Mouse (Mus musculus) CH12.LX (cell line): ENCODE measurements at regions not wholly inside any gene's neighbourhood (a gene's known extent, or its start where the extent isn't known, plus 50 kb on each side); places are given as distances from the start of the nearest gene placed in this dataset.

Experiments
- DNase-seq: peaks from one replicate; pipeline ENCODE4 v3.0.0-alpha.2; 2013; ENCODE audit errors: extremely low read depth
- H3K27ac ChIP-seq: 2 replicates; pipeline ENCODE4 v1.5.1; 2012; ENCODE audit warnings: low read depth, mild to moderate bottlenecking, control low read depth, moderate library complexity; ENCODE audit not compliant: insufficient read depth
- H3K27me3 ChIP-seq: replicated peaks from 2 replicates; pipeline ENCODE3; 2012; ENCODE audit warnings: inconsistent platforms
- H3K36me3 ChIP-seq, 2 experiments: replicated peaks in 1 of 2; 2 replicates each; pipeline versions ENCODE3 to v1.6.1; 2012; ENCODE audit warnings: inconsistent platforms in 1 of 2, low read length in 1 of 2, mild to moderate bottlenecking in 1 of 2, mixed read lengths in 1 of 2, moderate library complexity in 1 of 2; ENCODE audit not compliant: control insufficient read depth in 1 of 2, insufficient read depth in 1 of 2
- H3K4me1 ChIP-seq, 2 experiments: 2 replicates each; pipeline ENCODE4 v1.6.1; 2012; ENCODE audit warnings: inconsistent platforms in 1 of 2, moderate library complexity in 1 of 2; ENCODE audit not compliant: insufficient read depth in 2 of 2, control insufficient read depth in 1 of 2
- H3K4me2 ChIP-seq: 2 replicates; pipeline ENCODE4 v1.6.1; 2012; ENCODE audit warnings: low read depth, mild to moderate bottlenecking, control low read depth; ENCODE audit not compliant: poor library complexity, insufficient read depth, severe bottlenecking
- H3K4me3 ChIP-seq, 3 experiments: fragments of 150-350 bp in 1 of 3; sonication (generic) in 1 of 3; replicated peaks in 1 of 3; 2 replicates each; pipeline versions ENCODE3 to v1.5.1; 2011 to 2012; ENCODE audit warnings: low read depth in 2 of 3, low read length in 2 of 3, mild to moderate bottlenecking in 2 of 3, moderate library complexity in 2 of 3, control low read depth in 1 of 3, improper control_type of control experiment in 1 of 3, inconsistent platforms in 1 of 3, mixed read lengths in 1 of 3; ENCODE audit not compliant: poor library complexity in 1 of 3
- H3K79me2 ChIP-seq: replicated peaks from 2 replicates; pipeline ENCODE4 v1.6.1; 2012; ENCODE audit warnings: mild to moderate bottlenecking, moderate library complexity; ENCODE audit not compliant: control insufficient read depth, poor library complexity, insufficient read depth, severe bottlenecking; ENCODE audit errors: extremely low read depth
- H3K9ac ChIP-seq: 2 replicates; pipeline ENCODE4 v1.6.1; 2012; ENCODE audit warnings: low read depth, mild to moderate bottlenecking, control low read depth, moderate library complexity; ENCODE audit not compliant: insufficient read depth
- H3K9me3 ChIP-seq: replicated peaks from 2 replicates; pipeline ENCODE3; 2012; ENCODE audit warnings: low read length, inconsistent platforms, mixed read lengths
- CHD1 ChIP-seq: IDR thresholded peaks from 2 replicates; pipeline ENCODE4 v1.6.1; 2012; ENCODE audit warnings: low read depth, low read length, improper control_type of control experiment, inconsistent platforms
- CHD2 ChIP-seq: IDR thresholded peaks from 2 replicates; pipeline ENCODE4 v1.6.1; 2011; ENCODE audit warnings: low read length, improper control_type of control experiment
- CTCF ChIP-seq, 2 experiments: IDR thresholded peaks in 1 of 2; conservative IDR thresholded peaks in 1 of 2; 2 replicates each; pipeline ENCODE4 v1.5.1; 2011 to 2012; ENCODE audit warnings: low read depth in 2 of 2, low read length in 2 of 2, improper control_type of control experiment in 1 of 2, inconsistent platforms in 1 of 2, mild to moderate bottlenecking in 1 of 2, moderate library complexity in 1 of 2
- E2F4 ChIP-seq: IDR thresholded peaks from 2 replicates; pipeline ENCODE4 v1.6.1; 2011; ENCODE audit warnings: low read depth, low read length, improper control_type of control experiment; ENCODE audit not compliant: insufficient replicate concordance
- ELF1 ChIP-seq: IDR thresholded peaks from 2 replicates; pipeline ENCODE4 v1.6.1; 2014; ENCODE audit warnings: low read depth, mild to moderate bottlenecking, inconsistent platforms, low read length, improper control_type of control experiment
- HCFC1 ChIP-seq: IDR thresholded peaks from 2 replicates; pipeline ENCODE4 v1.6.1; 2012; ENCODE audit warnings: low read depth, mild to moderate bottlenecking, inconsistent platforms, low read length, improper control_type of control experiment
- IRF4 ChIP-seq: IDR thresholded peaks from 2 replicates; pipeline ENCODE4 v1.6.1; 2014; ENCODE audit warnings: low read depth, mild to moderate bottlenecking, inconsistent platforms, low read length, improper control_type of control experiment
- JUND ChIP-seq: conservative IDR thresholded peaks from 2 replicates; pipeline ENCODE4 v1.6.1; 2011; ENCODE audit warnings: low read depth, low read length, improper control_type of control experiment
- MAFK ChIP-seq: IDR thresholded peaks from 2 replicates; pipeline ENCODE4 v1.6.1; 2011; ENCODE audit warnings: low read length, improper control_type of control experiment; ENCODE audit not compliant: insufficient replicate concordance
- MAX ChIP-seq: IDR thresholded peaks from 2 replicates; pipeline ENCODE4 v1.6.1; 2011; ENCODE audit warnings: low read length, improper control_type of control experiment
- MAZ ChIP-seq: IDR thresholded peaks from 2 replicates; pipeline ENCODE4 v1.6.1; 2012; ENCODE audit warnings: low read depth, mild to moderate bottlenecking, inconsistent platforms, low read length, improper control_type of control experiment, moderate library complexity
- MXI1 ChIP-seq: IDR thresholded peaks from 2 replicates; pipeline ENCODE4 v1.6.1; 2011; ENCODE audit warnings: mild to moderate bottlenecking, low read depth, low read length, improper control_type of control experiment
- MYC ChIP-seq: IDR thresholded peaks from 2 replicates; pipeline ENCODE4 v1.6.1; 2011; ENCODE audit warnings: low read depth, mild to moderate bottlenecking, improper control_type of control experiment, low read length
- NELFE ChIP-seq: IDR thresholded peaks from 2 replicates; pipeline ENCODE4 v1.6.1; 2011; ENCODE audit warnings: low read depth, low read length, improper control_type of control experiment
- NRF1 ChIP-seq: IDR thresholded peaks from 2 replicates; pipeline ENCODE4 v1.6.1; 2014; ENCODE audit warnings: low read depth, mild to moderate bottlenecking, inconsistent platforms, low read length, improper control_type of control experiment, moderate library complexity
- PAX5 ChIP-seq: IDR thresholded peaks from 2 replicates; pipeline ENCODE4 v1.6.1; 2012; ENCODE audit warnings: low read length, inconsistent platforms, mixed read lengths
- POLR2AphosphoS2 ChIP-seq: IDR thresholded peaks from 2 replicates; pipeline ENCODE4 v1.6.1; 2011; ENCODE audit warnings: low read depth, low read length, improper control_type of control experiment
- RAD21 ChIP-seq: IDR thresholded peaks from 2 replicates; pipeline ENCODE4 v1.6.1; 2011; ENCODE audit warnings: low read depth, mild to moderate bottlenecking, low read length, improper control_type of control experiment, moderate library complexity
- RCOR1 ChIP-seq: conservative IDR thresholded peaks from 2 replicates; pipeline ENCODE4 v1.6.1; 2012; ENCODE audit warnings: low read depth, mild to moderate bottlenecking, inconsistent platforms, low read length, improper control_type of control experiment
- SIN3A ChIP-seq: IDR thresholded peaks from 2 replicates; pipeline ENCODE4 v1.6.1; 2012; ENCODE audit warnings: low read length, improper control_type of control experiment, inconsistent platforms
- SMC3 ChIP-seq: IDR thresholded peaks from 2 replicates; pipeline ENCODE4 v1.6.1; 2011; ENCODE audit warnings: low read depth, low read length, improper control_type of control experiment
- TBP ChIP-seq: conservative IDR thresholded peaks from 2 replicates; pipeline ENCODE4 v1.6.1; 2011; ENCODE audit warnings: low read depth, low read length, improper control_type of control experiment
- TCF12 ChIP-seq: IDR thresholded peaks from 2 replicates; pipeline ENCODE4 v1.6.1; 2014; ENCODE audit warnings: low read depth, mild to moderate bottlenecking, inconsistent platforms, low read length, improper control_type of control experiment
- UBTF ChIP-seq: IDR thresholded peaks from 2 replicates; pipeline ENCODE4 v1.6.1; 2012; ENCODE audit warnings: low read depth, mild to moderate bottlenecking, inconsistent platforms, low read length, improper control_type of control experiment, moderate library complexity
- USF1 ChIP-seq: IDR thresholded peaks from 2 replicates; pipeline ENCODE4 v1.6.1; 2014; ENCODE audit warnings: low read depth, mild to moderate bottlenecking, inconsistent platforms, low read length, improper control_type of control experiment
- USF2 ChIP-seq: conservative IDR thresholded peaks from 2 replicates; pipeline ENCODE4 v1.6.1; 2011; ENCODE audit warnings: low read depth, low read length, improper control_type of control experiment
- ZKSCAN1 ChIP-seq: IDR thresholded peaks from 2 replicates; pipeline ENCODE4 v1.6.1; 2012; ENCODE audit warnings: low read depth, inconsistent platforms, low read length, improper control_type of control experiment, borderline replicate concordance
- ZMIZ1 ChIP-seq: IDR thresholded peaks from 2 replicates; pipeline ENCODE4 v1.6.1; 2012; ENCODE audit warnings: low read depth, mild to moderate bottlenecking, inconsistent platforms, low read length, improper control_type of control experiment
- dilution Hi-C: fragments of 300-500 bp; cut with MboI; formaldehyde crosslinking; loops from 2 replicates; pipeline ENCODE4 v1.14.3; 2020; ENCODE audit warnings: low sequenced_read_pairs; ENCODE audit not compliant: extremely low pct_unique_long_range_greater_than_20kb, extremely low pct_ligation_motif_present
- in situ Hi-C: fragments of 300-500 bp; cut with MboI; formaldehyde crosslinking; loops from 3 replicates; pipeline ENCODE4 v1.14.3; 2019; ENCODE audit warnings: low sequenced_read_pairs, low pct_ligation_motif_present, low pct_unique_long_range_greater_than_20kb, mixed read lengths

- TF ChIP-seq ZKSCAN1 (no peak), MAZ (no peak), RAD21 (no peak), PAX5 (no peak), IRF4 (no peak), MAX (no peak), NELFE (no peak), POLR2AphosphoS2 (no peak), ZMIZ1 (no peak), JUND (no peak), USF1 (no peak), MAFK (no peak), TCF12 (no peak), UBTF (no peak), MYC (no peak), HCFC1 (no peak), USF2 (no peak), SIN3A (no peak), MXI1 (no peak)
- no peaks in the 10 kb centered on the region for H3K36me3 ChIP-seq
- H3K4me2 ChIP-seq = no peak overlapping the region
- H3K4me3 ChIP-seq = no peak overlapping the region
- no peak overlapping the region for H3K27ac ChIP-seq
- no peak overlapping the region for H3K9ac ChIP-seq
- no peak for DNase-seq
- H3K9me3 ChIP-seq = no peaks in the 10 kb centered on the region
- dilution Hi-C loops = no loop called here
- in situ Hi-C loops = no loop called here
- H3K79me2 ChIP-seq = no peaks in the 10 kb centered on the region
- no peaks in the 10 kb centered on the region for H3K4me1 ChIP-seq
- peaks cover 6% of the 10 kb centered on the region for H3K27me3 ChIP-seq
These were observed 180.3 kb downstream of the Zfp326 start for GRCm38 (mm10) chr5:106056631-106057030.

- H3K4me2 ChIP-seq = no peak overlapping the region
- TF ChIP-seq MAZ = no peak
- no peak for TF ChIP-seq JUND
- TF ChIP-seq MAFK = no peak
- TF ChIP-seq NRF1 = no peak
- no peak for TF ChIP-seq ELF1
- TF ChIP-seq MYC = no peak
- TF ChIP-seq IRF4 = no peak
- TF ChIP-seq CHD2 = no peak
- no peak for TF ChIP-seq CTCF (conservative IDR thresholded peaks at IDR 0.05 in 1 of 2, IDR thresholded peaks at IDR 0.05 in 1 of 2; ENCODE audit: low read depth in 2 of 2, low read length in 2 of 2)
- TF ChIP-seq RCOR1 = no peak
- TF ChIP-seq TBP = no peak
- TF ChIP-seq CHD1 = no peak
- no peak for TF ChIP-seq MAX
- no peak for TF ChIP-seq PAX5
- no peak for TF ChIP-seq E2F4
- no peak for TF ChIP-seq USF1
- TF ChIP-seq SMC3 = no peak
- no peaks in the 10 kb centered on the region for H3K4me1 ChIP-seq
- peaks cover 11% of the 10 kb centered on the region for H3K27me3 ChIP-seq
- H3K9ac ChIP-seq = no peak overlapping the region
- dilution Hi-C loops = no loop called here
- in situ Hi-C loops = no loop called here
- H3K4me3 ChIP-seq = no peak overlapping the region
- no peak overlapping the region for H3K27ac ChIP-seq
- no peaks in the 10 kb centered on the region for H3K9me3 ChIP-seq
- H3K36me3 ChIP-seq = no peaks in the 10 kb centered on the region
- no peaks in the 10 kb centered on the region for H3K79me2 ChIP-seq
- DNase-seq = no peak
These were observed 178.9 kb downstream of the Zfp326 start for GRCm38 (mm10) chr5:106055221-106055620.
